Mouse (Mus musculus) spleen, embryonic (tissue): ENCODE measurements around the gene Tha1.
"Not testable (repeated sequence)": the region's sequence is repeated elsewhere in the genome, so short reads cannot be mapped to it uniquely, and the experiment has no call there.

ENCODE experiments used
- CTCF ChIA-PET: fragments of 350-600 bp; sonication (Branson Sonifier 250); formaldehyde crosslinking; loops from one replicate; lab custom pipeline; 2022; lab: Charles Lee

The Tha1 gene

DNA sequence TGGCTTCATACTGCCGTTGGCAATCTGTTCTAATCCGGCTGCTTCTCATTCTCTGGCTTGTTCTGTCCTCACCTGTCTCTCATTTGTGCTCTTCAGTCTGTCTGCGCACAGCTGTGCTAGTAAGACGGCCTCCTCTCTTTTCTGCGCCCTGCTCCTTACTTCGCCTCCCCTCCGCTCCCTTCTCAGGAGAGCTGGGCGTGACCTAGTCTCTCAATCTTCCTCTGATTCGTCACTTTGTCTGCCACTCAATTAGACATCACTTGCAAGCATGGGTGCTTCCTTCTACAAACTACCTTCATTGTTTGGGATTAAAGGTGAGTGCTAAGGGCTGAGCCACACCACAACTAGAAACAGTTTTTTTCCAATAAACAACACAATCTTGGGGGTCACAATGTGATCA lies 19.0 kb downstream of the Tha1 start:
- CTCF ChIA-PET: interaction anchor here (0.6 to 0.7 kb wide), 2 partner anchors 237 to 679 kb away, joined by 4 to 5 read pairs; no protein-coding TSS in a partner anchor

GRCm38 (mm10) chr11:117852875-117853274 lies 20.4 kb downstream of the Tha1 start:
- CTCF ChIA-PET: no interaction called here

- CTCF ChIA-PET: interaction anchor here (0.6 to 1.4 kb wide), 2 partner anchors 17 to 105 kb away, joined by 4 read pairs; no protein-coding TSS in a partner anchor
Observed at GRCm38 (mm10) chr11:117848985-117849671, 24.2 kb downstream of the Tha1 start, which contains the start of gene Birc5. Gene Birc5 (plus strand): TSS chr11:117849251.

GRCm38 (mm10) chr11:117848271-117848984 lies 24.9 kb downstream of the Tha1 start:
- CTCF ChIA-PET: interaction anchor here (1.4 kb wide), 1 partner anchor 16 kb away, joined by 4 read pairs; no protein-coding TSS in a partner anchor

DNA sequence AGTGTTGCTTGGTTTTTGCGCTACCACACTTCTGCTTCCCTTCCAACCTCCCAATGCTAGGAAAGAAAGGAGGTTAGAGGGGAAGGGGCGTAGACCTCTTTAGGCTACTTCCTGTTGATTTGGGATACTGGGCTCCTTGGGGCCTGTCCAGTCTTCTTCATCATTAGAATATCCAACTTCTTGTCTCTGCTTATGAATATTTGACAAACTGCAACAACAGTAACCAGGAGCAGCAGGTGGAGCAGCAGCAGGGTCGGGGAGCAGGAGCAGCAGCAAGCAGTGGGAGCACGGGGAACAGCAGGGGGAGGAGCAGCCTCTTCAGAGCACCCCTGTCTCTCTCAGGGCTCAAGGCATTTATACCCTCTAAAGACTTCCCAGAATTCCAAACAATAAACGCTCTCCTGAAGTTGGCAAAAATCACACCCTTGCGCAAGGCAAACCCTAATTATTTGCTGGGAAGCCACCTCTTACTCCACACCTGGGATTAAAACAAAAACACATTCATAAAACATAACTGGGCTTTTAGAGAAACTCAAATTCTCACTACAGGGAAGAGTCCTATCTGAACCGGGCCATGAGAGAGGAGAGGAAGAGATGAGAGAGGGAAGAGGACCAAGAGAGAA lies 25.6 kb downstream of the Tha1 start:
- CTCF ChIA-PET: interaction anchor here (0.6 to 1.4 kb wide), 2 partner anchors 15 to 39 kb away, joined by 4 to 5 read pairs; partner anchors contain the start of genes Gm20708 and Syngr2

GRCm38 (mm10) chr11:117846640-117847039 lies 26.6 kb downstream of the Tha1 start:
- CTCF ChIA-PET: interaction anchor here (1.1 kb wide), 1 partner anchor 12 kb away, joined by 3 read pairs; no protein-coding TSS in a partner anchor

DNA sequence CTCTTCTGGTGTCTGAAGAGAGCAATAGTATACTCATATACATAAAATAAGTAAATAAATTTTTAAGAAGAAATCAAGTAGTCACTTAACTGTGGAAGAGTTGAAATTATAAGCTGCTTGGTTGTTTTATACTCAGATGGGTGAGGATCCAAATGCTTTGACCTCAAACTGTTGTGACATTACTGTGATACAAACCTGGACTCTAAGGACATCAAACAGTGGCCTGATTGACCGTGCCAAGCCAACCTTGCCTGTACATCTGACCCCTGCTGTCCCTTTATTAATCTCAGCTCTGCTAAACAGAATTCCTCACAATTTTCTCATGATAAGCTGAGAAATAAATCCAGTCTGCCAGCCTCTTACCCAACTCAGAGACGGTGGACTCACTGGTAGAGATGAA lies 27.6 kb downstream of the Tha1 start:
- CTCF ChIA-PET: interaction anchor here (1.1 kb wide), 1 partner anchor 11 kb away, joined by 3 read pairs; no protein-coding TSS in a partner anchor

DNA sequence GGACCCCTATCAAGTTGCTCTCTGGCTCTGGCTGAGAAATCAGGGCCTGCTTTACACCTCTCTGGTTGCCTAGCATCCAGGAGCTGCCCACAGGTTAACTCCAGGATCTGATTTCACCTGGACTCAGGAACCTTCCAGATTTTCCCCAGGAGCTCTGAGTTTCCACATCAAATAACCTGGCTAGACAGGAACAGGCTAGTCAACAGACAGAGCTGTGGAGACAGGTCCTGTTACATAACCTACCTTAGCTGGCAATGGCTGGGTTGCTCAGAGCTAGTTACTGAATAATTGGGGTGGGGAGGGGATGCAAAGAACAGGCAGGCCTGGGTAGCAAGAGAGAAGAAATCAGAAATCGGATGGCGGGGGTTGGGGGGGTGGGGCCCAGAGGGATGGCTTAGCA lies 28.3 kb downstream of the Tha1 start:
- CTCF ChIA-PET: no interaction called here

GRCm38 (mm10) chr11:117843434-117843833 lies 29.8 kb downstream of the Tha1 start:
- CTCF ChIA-PET: no interaction called here

DNA sequence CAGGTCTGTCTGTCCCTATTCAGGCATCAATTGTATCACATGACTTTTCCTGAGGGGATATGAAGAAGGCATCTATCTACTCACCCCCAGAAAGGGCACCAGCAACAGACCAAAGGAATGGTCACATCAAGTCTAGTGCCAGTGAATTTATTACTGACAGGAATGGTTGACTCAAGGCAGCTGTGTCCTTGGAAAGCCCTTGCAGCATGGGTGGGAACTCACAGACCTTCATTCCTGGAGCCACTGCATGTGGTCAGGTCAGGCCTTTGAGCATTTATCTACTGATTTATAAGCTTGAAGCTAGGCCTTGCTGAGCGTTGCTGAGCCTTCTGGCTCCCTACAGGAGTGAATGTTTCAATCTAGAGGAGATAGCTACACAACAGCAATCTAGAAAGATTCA lies 32.4 kb downstream of the Tha1 start:
- CTCF ChIA-PET: no interaction called here

- CTCF ChIA-PET: no interaction called here
Observed at GRCm38 (mm10) chr11:117839021-117839420, 34.3 kb downstream of the Tha1 start.

DNA sequence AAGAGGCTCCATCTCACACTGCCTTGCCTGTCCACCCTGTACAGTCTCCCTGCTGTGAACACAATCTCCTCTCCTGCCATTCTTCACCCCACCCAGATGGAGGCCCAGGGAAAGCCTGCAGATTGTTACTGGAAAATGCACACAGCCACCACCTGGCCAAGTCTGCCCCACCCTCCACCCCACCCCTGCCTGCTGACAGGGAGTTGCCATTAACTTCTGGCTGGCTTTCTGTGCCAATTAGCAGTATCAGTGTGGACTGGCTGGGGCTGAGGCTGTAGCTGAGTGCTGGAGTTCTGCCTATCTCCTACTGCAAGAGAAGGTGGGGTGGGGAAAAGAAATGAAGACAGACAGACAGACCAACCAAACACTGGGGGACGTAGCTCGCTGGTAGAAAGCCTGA lies 34.7 kb downstream of the Tha1 start:
- CTCF ChIA-PET: no interaction called here

GRCm38 (mm10) chr11:117836306-117836705 lies 37.0 kb downstream of the Tha1 start:
- CTCF ChIA-PET: interaction anchor here (0.5 kb wide), 1 partner anchor 1583 kb away, joined by 11 read pairs; no protein-coding TSS in a partner anchor

DNA sequence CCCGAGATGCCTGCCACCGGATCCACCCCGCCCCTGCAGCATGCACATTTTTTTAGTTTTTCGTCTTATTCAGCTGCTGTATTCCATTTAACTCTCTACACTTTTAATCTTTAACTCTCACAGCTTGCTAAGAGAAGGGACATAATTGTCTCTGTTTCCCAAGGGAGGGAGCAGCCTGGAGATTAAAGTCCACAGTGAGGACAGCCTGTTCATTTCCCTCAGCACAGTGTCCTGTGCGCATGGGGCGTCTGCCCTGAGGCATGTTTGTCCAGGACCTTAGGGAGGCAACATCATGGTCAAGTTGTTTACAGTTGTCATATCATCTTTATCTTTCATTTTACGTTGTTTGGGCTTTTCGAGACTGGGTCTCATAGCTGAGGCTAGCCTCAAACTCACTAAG lies 39.2 kb downstream of the Tha1 start:
- CTCF ChIA-PET: interaction anchor here (1.1 kb wide), 1 partner anchor 12 kb away, joined by 3 read pairs; no protein-coding TSS in a partner anchor

DNA sequence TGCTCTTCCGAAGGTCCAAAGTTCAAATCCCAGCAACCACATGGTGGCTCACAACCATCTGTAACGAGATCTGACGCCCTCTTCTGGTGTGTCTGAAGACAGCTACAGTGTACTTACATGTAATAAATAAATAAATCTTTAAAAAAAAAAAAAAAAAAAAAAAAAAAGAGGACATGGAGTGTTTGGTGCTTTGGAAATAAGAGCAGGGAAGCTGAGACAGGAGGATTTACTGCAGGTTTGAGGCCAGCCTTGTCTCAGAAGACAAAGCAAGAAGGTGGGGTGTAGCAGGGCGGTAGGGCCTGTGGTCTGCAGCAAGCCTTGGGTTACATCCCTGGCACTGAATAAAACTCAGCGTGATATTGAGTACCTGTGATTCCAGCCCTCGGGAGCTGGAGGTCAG lies 39.8 kb downstream of the Tha1 start:
- CTCF ChIA-PET: not testable (repeated sequence)

- CTCF ChIA-PET: interaction anchor here (0.5 to 1.6 kb wide), 4 partner anchors 16 to 123 kb away, joined by 3 to 4 read pairs (median 4); partner anchors contain the start of gene Birc5
Observed at GRCm38 (mm10) chr11:117832086-117832969, 41.0 kb downstream of the Tha1 start.

DNA sequence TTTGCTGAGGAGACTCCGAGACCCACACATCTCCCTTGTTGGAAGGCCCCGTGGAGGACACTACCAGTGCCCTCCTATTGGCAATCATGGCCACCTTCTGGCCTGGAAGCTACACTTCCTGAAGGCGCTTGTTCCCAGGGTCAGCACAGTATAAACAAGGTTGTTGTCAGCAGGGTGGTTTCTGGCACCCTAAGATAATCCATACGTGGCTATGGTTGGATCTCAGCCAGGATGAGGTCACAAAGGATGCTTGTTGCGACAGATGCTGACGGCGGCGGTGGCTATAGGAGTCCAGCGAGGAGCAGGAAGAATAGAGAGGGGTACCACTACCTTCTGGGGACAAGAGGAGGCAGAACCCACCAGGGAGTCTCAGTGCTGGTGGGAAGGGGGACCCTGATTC lies 42.9 kb downstream of the Tha1 start:
- CTCF ChIA-PET: no interaction called here

DNA sequence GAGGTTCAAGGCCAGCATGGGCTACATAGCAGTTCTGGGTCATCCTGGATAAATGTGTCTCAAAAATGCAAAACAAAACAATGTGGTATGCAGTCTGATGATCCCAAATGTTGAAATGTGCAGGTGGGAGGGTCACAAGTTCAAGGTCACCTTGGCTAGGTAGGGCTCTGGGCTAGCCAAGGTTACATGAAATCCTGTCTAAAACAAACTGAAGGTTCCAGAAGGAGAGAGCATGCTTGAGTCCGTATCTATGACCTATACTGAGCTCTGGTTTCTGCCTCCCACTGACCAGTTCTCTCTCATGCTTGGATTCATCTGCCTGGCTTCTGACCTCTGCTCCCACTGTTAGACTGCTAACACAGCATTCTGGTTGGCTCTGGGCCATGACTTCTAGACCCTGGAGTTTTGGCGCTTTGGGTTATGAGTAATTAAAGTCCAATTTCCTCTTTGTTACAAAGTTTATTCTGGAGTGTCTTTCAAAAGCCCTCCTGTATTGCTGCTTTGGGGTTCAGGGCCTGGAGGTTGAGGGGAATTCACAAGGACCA lies 43.5 kb downstream of the Tha1 start:
- CTCF ChIA-PET: no interaction called here

DNA sequence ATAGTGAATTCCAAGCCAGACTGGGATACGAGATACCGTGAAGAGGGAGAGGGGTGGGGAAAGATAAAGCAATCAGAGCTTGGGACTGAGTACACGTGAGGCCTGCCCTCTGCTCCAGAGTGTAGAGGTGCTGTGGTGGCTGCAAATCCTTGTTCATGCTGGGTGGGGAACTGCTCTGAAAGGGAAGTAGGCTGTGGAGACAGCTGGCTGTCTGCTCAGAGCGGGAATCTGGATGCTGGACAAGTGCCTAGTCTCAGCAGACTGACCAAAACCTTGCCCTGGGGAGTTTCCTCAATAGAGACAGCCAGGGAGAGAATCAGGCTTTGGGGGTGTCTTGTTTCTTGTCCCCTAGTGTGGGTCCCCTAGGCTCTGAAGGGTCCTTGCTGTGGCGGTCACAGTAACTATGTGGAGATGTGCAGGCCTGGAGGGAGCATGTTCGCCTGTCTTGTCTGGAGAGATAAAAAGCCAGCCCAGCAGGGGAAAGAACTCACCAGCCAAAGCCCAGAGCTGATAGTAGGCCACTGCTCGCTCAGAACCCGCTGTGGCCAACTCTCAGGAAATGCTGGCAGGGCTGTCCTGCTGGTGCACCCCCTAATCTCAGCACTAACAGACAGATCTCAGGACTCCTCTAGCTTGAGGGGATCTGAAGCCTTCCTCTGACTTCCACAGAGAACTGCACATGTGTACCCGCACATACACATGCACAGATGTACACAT lies 44.2 kb downstream of the Tha1 start:
- CTCF ChIA-PET: no interaction called here
